Mouse (Mus musculus) thymus, adult 2 months (tissue): Measurements from ENCODE around the gene Lrrc1. TPM values are rescaled to one million over a fixed set of nuclear protein-coding genes. Genes with fewer than 3 reads are reported as not detected.

Experiments
- DNase-seq: peaks from one replicate; pipeline ENCODE4 v3.0.0; 2021
- H3K27ac ChIP-seq: fragments of 200-500 bp; 2 replicates; pipeline ENCODE4 v1.5.1; 2012; ENCODE audit warnings: low read length, control low read depth; ENCODE audit not compliant: control insufficient read depth, insufficient read depth
- H3K27me3 ChIP-seq: fragments of 200-500 bp; 2 replicates; pipeline ENCODE4 v1.6.1; 2012; ENCODE audit warnings: mild to moderate bottlenecking, low read length, moderate library complexity, mixed read lengths; ENCODE audit not compliant: control insufficient read depth, insufficient read depth
- H3K36me3 ChIP-seq: fragments of 200-500 bp; 2 replicates; pipeline ENCODE4 v1.6.1; 2012; ENCODE audit warnings: mild to moderate bottlenecking, low read length, moderate library complexity; ENCODE audit not compliant: control insufficient read depth, insufficient read depth
- H3K4me1 ChIP-seq: fragments of 200-500 bp; replicated peaks from 2 replicates; pipeline ENCODE4 v1.6.1; 2012; ENCODE audit warnings: low read length; ENCODE audit not compliant: control insufficient read depth, insufficient read depth
- H3K4me3 ChIP-seq: fragments of 200-500 bp; 2 replicates; pipeline ENCODE4 v1.5.1; 2012; ENCODE audit warnings: mild to moderate bottlenecking, low read length, control low read depth, moderate library complexity; ENCODE audit not compliant: control insufficient read depth, insufficient read depth
- CTCF ChIP-seq: fragments of 200-500 bp; IDR thresholded peaks from 2 replicates; pipeline ENCODE4 v1.5.1; 2012; ENCODE audit warnings: mild to moderate bottlenecking, control low read depth, low read length, moderate library complexity, borderline replicate concordance; ENCODE audit not compliant: control insufficient read depth, poor library complexity, insufficient read depth; ENCODE audit errors: extremely low read depth
- POLR2A ChIP-seq: fragments of 200-500 bp; IDR thresholded peaks from 2 replicates; pipeline ENCODE4 v1.6.1; 2012; ENCODE audit warnings: mild to moderate bottlenecking, low read length, control low read depth, moderate library complexity; ENCODE audit not compliant: control insufficient read depth, poor library complexity, insufficient read depth; ENCODE audit errors: extremely low read depth
- WGBS: fragments of 180-500 bp; shearing (Covaris S2); methylation state at CpG from one replicate; pipeline ENCODE4 v1.1.7; 2018; 5-methylcytosine and 5-hydroxymethylcytosine counted together
- polyA plus RNA-seq: library from polyadenylated mRNA; depleted of rRNA; stranded (reverse); fragments of >200 nt; gene quantifications from 2 replicates; pipeline ENCODE4 v1.2.3, GENCODE M21; 2012

Lrrc1 gene
- polyA plus RNA-seq, 1 experiment: 51.3 TPM

DNA sequence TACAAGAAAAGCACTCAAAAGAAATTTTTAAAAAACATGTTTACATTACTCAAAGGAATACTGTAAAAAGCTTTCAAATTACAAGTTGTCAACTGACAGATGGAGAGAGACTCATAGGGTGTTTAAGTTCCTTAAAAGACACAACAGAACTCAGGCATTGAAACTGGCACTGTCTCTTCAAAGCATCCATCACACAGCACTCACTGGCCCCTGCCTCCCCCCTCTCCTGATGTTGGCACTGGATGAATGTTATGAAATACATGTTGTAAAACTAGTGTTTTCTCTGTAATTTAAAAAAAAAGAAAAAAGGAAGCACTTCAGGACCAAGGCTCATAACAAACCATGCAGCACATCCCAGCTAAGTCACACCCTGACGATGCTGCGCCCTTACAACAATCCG is 61.1 kb downstream of the Lrrc1 start:
- Histone ChIP-seq H3K27me3 (no peaks in the 10 kb centered on the region), H3K4me3 (no peak overlapping the region), H3K27ac (no peak overlapping the region), H3K36me3 (no peaks in the 10 kb centered on the region), H3K4me1 (peaks cover 18% of the 10 kb centered on the region)
- no peak for DNase-seq
- no peak for TF ChIP-seq POLR2A
- no peak for TF ChIP-seq CTCF
- WGBS: 95% methylated on average over 3 of the region's 3 CpGs

DNA sequence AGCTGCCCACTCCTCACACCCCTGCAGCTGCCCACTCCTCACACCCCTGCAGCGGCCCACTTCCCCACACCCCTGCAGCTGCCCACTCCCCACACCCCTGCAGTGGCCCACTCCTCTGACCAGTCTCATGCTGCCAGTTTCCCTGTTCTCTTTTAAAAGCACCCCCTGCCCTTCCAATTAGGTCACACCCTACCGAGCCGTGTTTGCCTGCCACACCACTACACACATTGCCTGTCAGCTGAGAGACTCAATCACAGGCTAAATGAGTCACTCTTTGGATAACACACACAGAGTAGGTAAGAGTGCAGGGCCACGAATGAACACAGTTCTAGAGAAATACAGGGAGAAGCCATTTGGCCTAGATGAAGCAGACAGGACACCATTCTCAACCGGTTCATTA is 62.4 kb downstream of the Lrrc1 start:
- 89% methylated on average over 5 of the region's 5 CpGs for WGBS
- DNase-seq: no peak
- H3K27me3 ChIP-seq: no peaks in the 10 kb centered on the region

DNA sequence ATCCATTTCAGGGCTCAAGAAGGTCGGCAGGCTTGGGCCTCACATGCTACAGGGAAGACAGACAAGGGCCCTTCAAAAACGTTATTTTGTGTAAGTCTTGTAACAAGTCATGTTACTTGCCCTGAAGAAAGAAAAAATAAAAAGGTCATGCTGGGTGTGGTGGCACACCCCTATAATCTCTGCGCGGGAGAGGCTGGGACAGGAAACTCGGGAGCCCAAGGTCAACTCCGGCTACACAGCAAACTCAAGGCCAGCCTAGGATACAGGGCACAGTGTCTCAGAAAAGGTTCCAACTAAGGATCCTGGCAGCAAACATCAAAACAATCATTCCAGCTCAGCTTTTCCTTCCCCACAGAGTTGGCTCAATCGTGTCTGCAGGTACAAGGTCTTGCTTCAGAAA is 63.3 kb downstream of the Lrrc1 start:
- TF ChIP-seq POLR2A: no peak
- TF ChIP-seq CTCF: no peak
- Histone ChIP-seq H3K4me3 (no peak overlapping the region), H3K36me3 (no peaks in the 10 kb centered on the region), H3K4me1 (peaks cover 15% of the 10 kb centered on the region), H3K27me3 (no peaks in the 10 kb centered on the region), H3K27ac (no peak overlapping the region; the same call in 1 of the 2 replicates)
- WGBS: 75% methylated on average over 7 of the region's 7 CpGs
- DNase-seq: no peak

More for the DNA sequence above, 62.4 kb downstream of the Lrrc1 start:
- H3K4me3 ChIP-seq: no peak overlapping the region
- H3K36me3 ChIP-seq: no peaks in the 10 kb centered on the region
- no peak overlapping the region for H3K27ac ChIP-seq
- no peak for TF ChIP-seq POLR2A
- no peak for TF ChIP-seq CTCF
- H3K4me1 ChIP-seq: peaks cover 15% of the 10 kb centered on the region

DNA sequence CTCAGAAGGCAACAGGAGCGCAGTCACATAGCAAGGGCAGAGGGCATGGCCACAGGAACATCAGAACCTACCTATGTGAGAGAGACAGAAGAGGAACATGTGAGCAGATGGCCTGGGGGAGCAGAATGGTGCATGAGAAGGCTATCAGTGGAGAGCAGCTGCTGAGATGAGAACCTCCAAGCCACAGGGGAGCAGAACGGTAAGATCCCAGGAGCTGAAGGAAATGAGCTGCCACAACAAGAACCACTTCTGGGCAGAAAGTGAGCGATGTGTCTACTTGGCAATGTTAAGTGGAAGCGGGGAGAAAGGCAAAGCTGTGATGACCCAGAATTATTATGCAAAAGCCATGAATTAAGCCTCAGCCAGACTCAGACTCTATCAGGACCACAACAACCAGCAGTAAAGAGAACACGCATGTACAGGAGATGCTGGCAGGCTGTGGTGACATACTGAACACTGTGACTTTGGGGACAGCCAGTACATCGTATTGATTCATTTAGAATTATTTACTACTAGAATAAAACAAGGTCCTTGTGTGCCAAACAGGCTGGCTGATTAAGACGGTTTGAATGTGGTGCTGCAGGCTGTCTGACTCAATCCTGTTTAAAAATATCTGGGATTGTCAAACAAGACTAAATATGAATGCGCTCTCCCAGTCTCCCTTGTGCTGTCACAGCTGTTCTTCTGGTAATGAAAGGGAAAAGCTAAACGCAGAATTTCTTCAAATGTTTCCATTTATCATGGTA is 63.9 kb downstream of the Lrrc1 start:
- H3K36me3 ChIP-seq: no peaks in the 10 kb centered on the region
- H3K27ac ChIP-seq: 0 out of 2 replicates have a peak overlapping the region, but pooled peaks have one; percentile 10
- WGBS: 32% methylated on average over 9 of the region's 9 CpGs
- no peaks in the 10 kb centered on the region for H3K27me3 ChIP-seq
- DNase-seq: no peak
- H3K4me3 ChIP-seq: no peak overlapping the region
- TF ChIP-seq POLR2A: no peak
- TF ChIP-seq CTCF: no peak
- peaks cover 15% of the 10 kb centered on the region for H3K4me1 ChIP-seq

DNA sequence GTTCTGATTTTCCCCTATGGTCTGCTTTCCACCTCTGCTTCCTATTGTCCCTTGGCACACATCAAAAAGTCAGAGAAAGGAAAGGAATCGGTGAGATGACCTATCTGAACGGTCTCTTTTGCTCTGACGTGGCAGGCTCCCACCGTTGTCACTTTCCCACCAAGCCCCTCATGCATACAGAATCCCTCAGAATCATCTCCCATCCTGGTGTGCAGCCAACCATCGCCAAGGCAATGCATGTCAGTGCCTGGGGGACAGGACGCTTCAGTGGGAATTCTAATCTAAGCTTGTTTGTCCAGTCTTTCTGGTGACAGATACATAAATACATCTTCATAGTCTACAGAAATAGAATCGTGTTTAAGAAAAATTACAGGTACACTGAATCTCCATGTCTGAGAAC is 64.7 kb downstream of the Lrrc1 start:
- no peak for TF ChIP-seq CTCF
- TF ChIP-seq POLR2A: no peak
- H3K4me1 ChIP-seq: peaks cover 15% of the 10 kb centered on the region
- H3K27me3 ChIP-seq: no peaks in the 10 kb centered on the region
- DNase-seq: no peak
- no peak overlapping the region for H3K27ac ChIP-seq
- no peak overlapping the region for H3K4me3 ChIP-seq
- WGBS: 89% methylated on average over 7 of the region's 7 CpGs
- H3K36me3 ChIP-seq: no peaks in the 10 kb centered on the region

DNA sequence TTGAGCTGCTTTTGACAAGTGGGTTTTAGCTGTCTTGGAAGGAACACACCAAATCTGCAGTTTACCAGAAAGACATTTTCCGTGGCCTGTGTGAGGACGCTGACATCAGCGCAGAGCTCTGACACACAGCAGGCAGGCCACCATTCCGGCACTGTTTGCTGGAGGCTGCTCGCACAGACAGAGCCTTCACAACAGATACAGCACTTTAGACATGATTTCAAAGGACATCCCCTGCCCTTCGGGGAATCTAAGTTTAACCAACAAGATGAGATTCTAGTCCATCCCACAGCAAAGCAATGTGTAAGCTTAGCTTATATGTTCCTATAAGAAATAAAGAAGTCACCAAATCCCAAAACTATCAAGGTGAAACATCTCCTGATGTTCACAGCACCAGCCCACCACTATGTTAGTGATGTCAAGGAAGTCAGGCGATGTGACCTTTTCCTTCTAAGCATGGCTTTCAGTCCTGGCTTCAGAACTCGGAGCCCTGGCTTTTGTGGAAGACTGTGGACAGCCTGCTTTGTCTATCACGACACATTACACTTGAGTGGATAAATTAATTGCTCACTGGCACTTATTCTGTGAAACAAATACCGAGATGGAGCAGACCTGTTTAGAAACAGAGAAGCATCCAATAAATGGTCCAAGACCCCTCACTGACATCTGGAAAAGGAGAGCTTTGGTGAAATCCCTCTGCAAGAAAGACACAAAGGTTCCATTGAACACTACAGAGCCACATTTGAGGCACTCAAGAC is 66.3 kb downstream of the Lrrc1 start:
- Histone ChIP-seq H3K27me3 (no peaks in the 10 kb centered on the region), H3K36me3 (no peaks in the 10 kb centered on the region), H3K4me3 (no peak overlapping the region), H3K4me1 (peaks cover 15% of the 10 kb centered on the region), H3K27ac (no peak overlapping the region)
- DNase-seq: no peak
- no peak for TF ChIP-seq POLR2A
- TF ChIP-seq CTCF: no peak
- 94% methylated on average over 10 of the region's 10 CpGs for WGBS

DNA sequence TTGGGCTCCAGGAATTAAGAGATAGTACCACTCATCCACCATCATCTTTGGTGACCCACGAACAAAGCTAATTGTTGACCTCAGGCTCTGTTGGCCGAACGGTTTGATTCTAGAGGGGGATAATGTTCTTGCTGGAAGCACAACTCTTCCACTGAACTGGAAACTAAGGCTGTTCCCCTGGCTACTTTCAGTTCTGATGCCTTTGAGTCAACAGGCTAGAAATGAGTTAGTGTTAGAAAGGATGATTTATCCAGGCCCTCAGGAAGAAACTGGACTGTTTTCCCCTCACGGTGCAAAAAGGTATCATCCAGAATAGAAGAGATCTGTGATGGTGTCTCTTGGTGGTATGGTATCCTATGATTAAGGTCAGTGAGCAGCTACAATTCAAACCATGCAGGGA is 70.1 kb downstream of the Lrrc1 start:
- WGBS: 97% methylated on average over 4 of the region's 4 CpGs
- TF ChIP-seq POLR2A (no peak), CTCF (no peak)
- Histone ChIP-seq H3K27ac (no peak overlapping the region), H3K36me3 (no peaks in the 10 kb centered on the region), H3K4me3 (no peak overlapping the region), H3K27me3 (no peaks in the 10 kb centered on the region), H3K4me1 (peaks cover 22% of the 10 kb centered on the region)
- DNase-seq: no peak
